Comparison of ENCODE assay signal across 28 mouse cellular contexts in genomic region chr5:123272927-123273326, GRCm38 (mm10). TPM values are rescaled to one million over a fixed set of nuclear protein-coding genes. Genes with fewer than 3 reads are reported as not detected.
DNase-seq lines count a peak whose midpoint lies in the region; ATAC-seq and TF ChIP-seq lines count a peak whose summit lies in the region.
"Had no signal": no experiment of that assay in that cellular context is flagged by ENCODE, and none has a peak within 500 bp of the region (broad histone marks: within the 10 kb centered on the region; RNA-seq: fewer than 3 reads in every experiment).

No protein-coding gene starts in this region.

- peaks cover 42% of the 10 kb centered on the region for H3K4me1 ChIP-seq in forebrain, embryonic 13.5 days
- peaks cover 5% of the 10 kb centered on the region; the same call in 1 of the 2 replicates for H3K4me1 ChIP-seq in forebrain, embryonic 11.5 days (replicated peaks; ENCODE audit: control insufficient read depth, insufficient read depth, low read length)
- peaks cover 14% of the 10 kb centered on the region for H3K4me1 ChIP-seq in midbrain, embryonic 14.5 days (ENCODE audit: control insufficient read depth, insufficient read depth, low read length)
- H3K4me1 ChIP-seq in midbrain, postnatal 0 days (ENCODE audit: insufficient read depth, low read length): peaks cover 5% of the 10 kb centered on the region; the same call in 1 of the 2 replicates
- H3K4me1 ChIP-seq in forebrain, embryonic 16.5 days (replicated peaks; ENCODE audit: control insufficient read depth, insufficient read depth, low read length): peaks cover 47% of the 10 kb centered on the region
- H3K4me1 ChIP-seq in kidney, embryonic 14.5 days (ENCODE audit: control insufficient read depth, insufficient read depth, low read length): no peaks in the 10 kb centered on the region

- no peak overlapping the region for H3K9ac ChIP-seq in forebrain, embryonic 13.5 days
- H3K9ac ChIP-seq in forebrain, embryonic 11.5 days (ENCODE audit: low read length): no peak overlapping the region
- H3K9ac ChIP-seq in midbrain, embryonic 14.5 days (replicated peaks; ENCODE audit: low read length): no peak overlapping the region
- H3K9ac ChIP-seq in midbrain, postnatal 0 days (replicated peaks; ENCODE audit: low read length, poor library complexity, severe bottlenecking): no peak overlapping the region
- H3K9ac ChIP-seq in forebrain, embryonic 16.5 days (replicated peaks; ENCODE audit: low read depth, low read length): no peak overlapping the region
- H3K9ac ChIP-seq in kidney, embryonic 14.5 days (ENCODE audit: low read depth, low read length): no peak overlapping the region
- H3K9ac ChIP-seq: embryonic facial prominence, embryonic 13.5 days; hindbrain, embryonic 12.5 days; hindbrain, embryonic 15.5 days had no signal

- 40% methylated on average over 5 of the region's 5 CpGs for WGBS in forebrain, embryonic 13.5 days
- 72% methylated on average over 5 of the region's 5 CpGs for WGBS in forebrain, embryonic 11.5 days
- WGBS in midbrain, embryonic 14.5 days: 27% methylated on average over 5 of the region's 5 CpGs
- WGBS in midbrain, postnatal 0 days: 42% methylated on average over 5 of the region's 5 CpGs
- whole genome bisulfite sequencing in forebrain, embryonic 16.5 days: 27% methylated on average over 5 of the region's 5 CpGs
- WGBS in kidney, embryonic 14.5 days: 77% methylated on average over 5 of the region's 5 CpGs

- no peaks in the 10 kb centered on the region for H3K27me3 ChIP-seq in forebrain, embryonic 13.5 days
- no peaks in the 10 kb centered on the region for H3K27me3 ChIP-seq in forebrain, embryonic 11.5 days (ENCODE audit: control insufficient read depth, insufficient read depth, low read length)
- H3K27me3 ChIP-seq in midbrain, embryonic 14.5 days (ENCODE audit: control insufficient read depth, insufficient read depth, low read length): no peaks in the 10 kb centered on the region
- H3K27me3 ChIP-seq in midbrain, postnatal 0 days (ENCODE audit: insufficient read depth, low read length): no peaks in the 10 kb centered on the region
- H3K27me3 ChIP-seq in forebrain, embryonic 16.5 days (replicated peaks; ENCODE audit: control insufficient read depth, insufficient read depth, low read length): no peaks in the 10 kb centered on the region
- no peaks in the 10 kb centered on the region for H3K27me3 ChIP-seq in kidney, embryonic 14.5 days (ENCODE audit: control insufficient read depth, insufficient read depth, low read length)
- H3K27me3 ChIP-seq: CH12.LX; embryonic facial prominence, embryonic 13.5 days; hindbrain, embryonic 12.5 days; hindbrain, embryonic 15.5 days; Patski had no signal

- H3K9me3 ChIP-seq in forebrain, embryonic 13.5 days (replicated peaks): no peaks in the 10 kb centered on the region
- H3K9me3 ChIP-seq in forebrain, embryonic 11.5 days (ENCODE audit: control insufficient read depth, low read length): no peaks in the 10 kb centered on the region
- no peaks in the 10 kb centered on the region for H3K9me3 ChIP-seq in midbrain, embryonic 14.5 days (ENCODE audit: control insufficient read depth, low read length)
- H3K9me3 ChIP-seq in midbrain, postnatal 0 days (ENCODE audit: low read length): no peaks in the 10 kb centered on the region
- H3K9me3 ChIP-seq in forebrain, embryonic 16.5 days (ENCODE audit: control insufficient read depth, low read length): 0 out of 2 replicates have a peak, but pooled peaks cover 2% of the 10 kb centered on the region
- H3K9me3 ChIP-seq in kidney, embryonic 14.5 days (ENCODE audit: control insufficient read depth, low read length): no peaks in the 10 kb centered on the region
- H3K9me3 ChIP-seq: embryonic facial prominence, embryonic 10.5 days; embryonic facial prominence, embryonic 13.5 days; G1E; hindbrain, embryonic 12.5 days; hindbrain, embryonic 15.5 days had no signal

- H3K4me3 ChIP-seq in forebrain, embryonic 13.5 days: no peak overlapping the region
- H3K4me3 ChIP-seq in forebrain, embryonic 11.5 days (ENCODE audit: low read depth, low read length): no peak overlapping the region
- H3K4me3 ChIP-seq in midbrain, embryonic 14.5 days (replicated peaks; ENCODE audit: low read depth, low read length): no peak overlapping the region
- H3K4me3 ChIP-seq in midbrain, postnatal 0 days (ENCODE audit: low read depth, low read length): no peak overlapping the region
- no peak overlapping the region for H3K4me3 ChIP-seq in forebrain, embryonic 16.5 days (replicated peaks; ENCODE audit: low read length)
- H3K4me3 ChIP-seq in kidney, embryonic 14.5 days (ENCODE audit: low read length): no peak overlapping the region
- H3K4me3 ChIP-seq: embryonic facial prominence, embryonic 10.5 days; embryonic facial prominence, embryonic 13.5 days; erythroblast, embryonic 14.5 days; gastrocnemius, adult 2 months; hindbrain, embryonic 12.5 days; hindbrain, embryonic 15.5 days had no signal

- DNase-seq in forebrain, embryonic 11.5 days (ENCODE audit: low spot score): no peak
- DNase-seq in midbrain, embryonic 14.5 days: peak; percentile 63
- no peak for DNase-seq in midbrain, postnatal 0 days (ENCODE audit: low spot score)
- no peak for DNase-seq in layer of hippocampus, adult 18-20 months (ENCODE audit: low spot score in 2 of 2)
- DNase-seq: adrenal gland, postnatal 10 days; adrenal gland, postnatal 36 days; B cell, adult 2 months; cerebellum, adult 11 months; cerebellum, adult 8-10 months; cerebellum, postnatal 10 days; cerebellum, postnatal 36 days; embryo, embryonic 11 days; gastrocnemius, adult 2 months; gastrocnemius, postnatal 14 days; heart, adult 11 months had no signal

- H3K4me2 ChIP-seq in forebrain, embryonic 13.5 days: no peak overlapping the region
- no peak overlapping the region for H3K4me2 ChIP-seq in forebrain, embryonic 11.5 days (ENCODE audit: low read depth, low read length, severe bottlenecking)
- no peak overlapping the region for H3K4me2 ChIP-seq in midbrain, embryonic 14.5 days (ENCODE audit: low read length)
- H3K4me2 ChIP-seq in midbrain, postnatal 0 days (ENCODE audit: low read depth, low read length, poor library complexity, severe bottlenecking): no peak overlapping the region
- H3K4me2 ChIP-seq in forebrain, embryonic 16.5 days (ENCODE audit: low read length): no peak overlapping the region
- H3K4me2 ChIP-seq in kidney, embryonic 14.5 days (replicated peaks; ENCODE audit: low read depth, low read length): no peak overlapping the region
- H3K4me2 ChIP-seq: embryonic facial prominence, embryonic 13.5 days; heart, embryonic 11.5 days; hindbrain, embryonic 12.5 days; hindbrain, embryonic 15.5 days had no signal

- H3K27ac ChIP-seq in forebrain, embryonic 13.5 days: peak overlapping the region; percentile 37; the same call in 1 of the 2 replicates
- H3K27ac ChIP-seq in forebrain, embryonic 11.5 days (ENCODE audit: low read depth, low read length): no peak overlapping the region
- H3K27ac ChIP-seq in midbrain, embryonic 14.5 days (replicated peaks; ENCODE audit: low read depth, low read length): no peak overlapping the region
- H3K27ac ChIP-seq in midbrain, postnatal 0 days (ENCODE audit: low read depth, low read length): no peak overlapping the region
- H3K27ac ChIP-seq in forebrain, embryonic 16.5 days (ENCODE audit: low read length): peak overlapping the region; percentile 65
- no peak overlapping the region for H3K27ac ChIP-seq in kidney, embryonic 14.5 days (ENCODE audit: low read depth, low read length)
- H3K27ac ChIP-seq: embryonic facial prominence, embryonic 10.5 days; embryonic facial prominence, embryonic 13.5 days; gastrocnemius, adult 2 months; hindbrain, embryonic 12.5 days; hindbrain, embryonic 15.5 days had no signal

- H3K36me3 ChIP-seq in forebrain, embryonic 13.5 days (ENCODE audit: poor library complexity, severe bottlenecking): no peaks in the 10 kb centered on the region
- no peaks in the 10 kb centered on the region for H3K36me3 ChIP-seq in forebrain, embryonic 11.5 days (ENCODE audit: control insufficient read depth, insufficient read depth, low read length)
- no peaks in the 10 kb centered on the region for H3K36me3 ChIP-seq in midbrain, embryonic 14.5 days (ENCODE audit: control insufficient read depth, insufficient read depth, low read length)
- no peaks in the 10 kb centered on the region for H3K36me3 ChIP-seq in midbrain, postnatal 0 days (ENCODE audit: insufficient read depth, low read length)
- H3K36me3 ChIP-seq in forebrain, embryonic 16.5 days (ENCODE audit: control insufficient read depth, insufficient read depth): no peaks in the 10 kb centered on the region
- H3K36me3 ChIP-seq in kidney, embryonic 14.5 days (ENCODE audit: control insufficient read depth, insufficient read depth, low read length): no peaks in the 10 kb centered on the region
- H3K36me3 ChIP-seq: embryonic facial prominence, embryonic 10.5 days; embryonic facial prominence, embryonic 13.5 days; G1E; hindbrain, embryonic 12.5 days; hindbrain, embryonic 15.5 days had no signal

- TF ChIP-seq CTCF in midbrain, postnatal 0 days (IDR thresholded peaks at IDR 0.05): no peak

- peak; percentile 94 for ATAC-seq in forebrain, embryonic 13.5 days
- ATAC-seq in forebrain, embryonic 11.5 days (replicated peaks; ENCODE audit: low FRiP score): no peak
- peak; percentile 24; the same call in 1 of the 2 replicates for ATAC-seq in midbrain, embryonic 14.5 days (ENCODE audit: low FRiP score, low TSS enrichment)
- no peak for ATAC-seq in midbrain, postnatal 0 days (ENCODE audit: low FRiP score)
- peak; percentile 93 for ATAC-seq in forebrain, embryonic 16.5 days
- no peak for ATAC-seq in kidney, embryonic 14.5 days (ENCODE audit: low FRiP score, low TSS enrichment)
- ATAC-seq: Patski had no signal

RNA-seq across cellular contexts. Expression of gene Wdr66, which starts 21.0 kb away (rescaled TPM):
- polyA plus RNA-seq in forebrain, embryonic 13.5 days (2015; fragmentation: Nextera tagmentation; extraction: Ambion mirVana): 1.5 and 2.1 TPM in 2 replicates
- polyA plus RNA-seq in forebrain, embryonic 11.5 days (2014; fragmentation: Nextera tagmentation; extraction: Ambion mirVana): 1.1 and 1.9 TPM in 2 replicates
- polyA plus RNA-seq in midbrain, embryonic 14.5 days (2014; fragmentation: Nextera tagmentation; extraction: Ambion mirVana): 0.46 and 1.2 TPM in 2 replicates
- 2.2 and 3.3 TPM in 2 replicates for total RNA-seq in midbrain, postnatal 0 days (2014; rRNA removed)
- polyA plus RNA-seq in midbrain, postnatal 0 days (2015; fragmentation: Nextera tagmentation; extraction: Ambion mirVana): 1.4 and 2.0 TPM in 2 replicates
- polyA plus RNA-seq in forebrain, embryonic 16.5 days (2015; fragmentation: Nextera tagmentation; extraction: Ambion mirVana): 1.5 and 1.9 TPM in 2 replicates
- polyA plus RNA-seq in kidney, embryonic 14.5 days (2014; fragmentation: Nextera tagmentation; extraction: Ambion mirVana): 2.2 and 2.7 TPM in 2 replicates
- total RNA-seq in layer of hippocampus, adult 18-20 months (2021): 1 to 10 TPM; 4.6 to 6.0 TPM
- total RNA-seq: hematopoietic stem cell, adult 5-6 weeks had no signal
- polyA plus RNA-seq: G1E had no signal

Comparison
In these comparisons a context has a peak if more than half of its experiments do, and no peak if none do; other contexts are left out.
1. ATAC-seq: peak in forebrain, embryonic 13.5 days (single experiment), midbrain, embryonic 14.5 days (single experiment) and forebrain, embryonic 16.5 days (single experiment); none in forebrain, embryonic 11.5 days (single experiment), midbrain, postnatal 0 days (single experiment) and kidney, embryonic 14.5 days (single experiment).
2. H3K27ac ChIP-seq: peak in forebrain, embryonic 13.5 days (single experiment) and forebrain, embryonic 16.5 days (single experiment); none in forebrain, embryonic 11.5 days (single experiment), midbrain, embryonic 14.5 days (single experiment), midbrain, postnatal 0 days (single experiment) and kidney, embryonic 14.5 days (single experiment).